Mouse (Mus musculus) spleen, adult 2 months (tissue): ENCODE data around the gene Iffo2.

Experiments used
- CTCF ChIP-seq: fragments of 200-500 bp; IDR thresholded peaks from 2 replicates; pipeline ENCODE4 v1.5.1; 2011; ENCODE audit warnings: mild to moderate bottlenecking, inconsistent platforms; ENCODE audit not compliant: insufficient read depth, insufficient read length, insufficient replicate concordance; ENCODE audit errors: extremely low read depth
- POLR2A ChIP-seq: fragments of 200-500 bp; IDR thresholded peaks from 2 replicates; pipeline ENCODE4 v1.6.1; 2011; ENCODE audit warnings: low read depth, low read length, inconsistent platforms

- no peak for TF ChIP-seq CTCF
- TF ChIP-seq POLR2A: no peak
Measured at GRCm38 (mm10) chr4:139535127-139535695, 4.9 kb downstream of the Iffo2 start.
